12 mouse cellular contexts compared by ENCODE assay signal in genomic region chr1:161896130-161896529, GRCm38 (mm10). TPM values are rescaled to one million over a fixed set of nuclear protein-coding genes. Genes with fewer than 3 reads are reported as not detected.
A peak's percentile ranks its signal among the peaks of the same experiment; 100 is the strongest.
DNase-seq lines count a peak whose midpoint lies in the region; ATAC-seq and TF ChIP-seq lines count a peak whose summit lies in the region.
"Had no signal": no experiment of that assay in that cellular context is flagged by ENCODE, and none has a peak within 500 bp of the region (broad histone marks: within the 10 kb centered on the region; RNA-seq: fewer than 3 reads in every experiment).

No protein-coding gene starts in this region.

- no peaks in the 10 kb centered on the region for H3K4me1 ChIP-seq in hindbrain, embryonic 11.5 days (replicated peaks; ENCODE audit: control insufficient read depth, insufficient read depth, low read length)
- H3K4me1 ChIP-seq in hindbrain, embryonic 12.5 days, result no peaks in the 10 kb centered on the region
- H3K4me1 ChIP-seq in stomach, embryonic 16.5 days (ENCODE audit: control insufficient read depth, insufficient read depth, low read length), result peaks cover 3% of the 10 kb centered on the region; the same call in 1 of the 2 replicates
- no peaks in the 10 kb centered on the region for H3K4me1 ChIP-seq in stomach, postnatal 0 days (replicated peaks; ENCODE audit: control insufficient read depth, insufficient read depth)
- no peaks in the 10 kb centered on the region for H3K4me1 ChIP-seq in limb, embryonic 14.5 days (ENCODE audit: control insufficient read depth, insufficient read depth, low read length)
- no peaks in the 10 kb centered on the region for H3K4me1 ChIP-seq in forebrain, embryonic 13.5 days
- H3K4me1 ChIP-seq: forebrain, embryonic 12.5 days had no signal

- H3K4me3 ChIP-seq in hindbrain, embryonic 11.5 days (ENCODE audit: low read depth, low read length), result no peak overlapping the region
- no peak overlapping the region for H3K4me3 ChIP-seq in hindbrain, embryonic 12.5 days
- no peak overlapping the region for H3K4me3 ChIP-seq in stomach, embryonic 16.5 days (replicated peaks; ENCODE audit: low read length)
- H3K4me3 ChIP-seq in stomach, postnatal 0 days (ENCODE audit: low read depth, low read length), result no peak overlapping the region
- H3K4me3 ChIP-seq in limb, embryonic 14.5 days (replicated peaks; ENCODE audit: low read length), result no peak overlapping the region
- H3K4me3 ChIP-seq in forebrain, embryonic 13.5 days, result no peak overlapping the region
- H3K4me3 ChIP-seq: forebrain, embryonic 12.5 days had no signal

- TF ChIP-seq CTCF in stomach, postnatal 0 days (IDR thresholded peaks at IDR 0.05; ENCODE audit: low read depth), result no peak

- no peak overlapping the region for H3K4me2 ChIP-seq in hindbrain, embryonic 11.5 days (replicated peaks; ENCODE audit: low read depth, low read length)
- H3K4me2 ChIP-seq in hindbrain, embryonic 12.5 days (replicated peaks), result no peak overlapping the region
- H3K4me2 ChIP-seq in stomach, embryonic 16.5 days (ENCODE audit: low read depth, low read length), result peak overlapping the region; percentile 34; the same call in 1 of the 2 replicates
- no peak overlapping the region for H3K4me2 ChIP-seq in stomach, postnatal 0 days (replicated peaks; ENCODE audit: low read depth)
- H3K4me2 ChIP-seq in limb, embryonic 14.5 days (replicated peaks; ENCODE audit: low read depth, low read length, severe bottlenecking), result no peak overlapping the region
- H3K4me2 ChIP-seq in forebrain, embryonic 13.5 days, result no peak overlapping the region
- H3K4me2 ChIP-seq: forebrain, embryonic 12.5 days had no signal

- DNase-seq in hindbrain, embryonic 11.5 days (ENCODE audit: low spot score), result peak; percentile 16
- DNase-seq in stomach, postnatal 0 days (ENCODE audit: low spot score), result no peak
- peak; percentile 5 for DNase-seq in limb, embryonic 14.5 days (ENCODE audit: low spot score)
- DNase-seq in spleen, postnatal 36 days (ENCODE audit: low spot score in 2 of 2), result peak; percentile 57 to 66
- no peak for DNase-seq in cerebellum, postnatal 4 days (ENCODE audit: low spot score in 2 of 2)
- DNase-seq: adrenal gland, postnatal 14 days; cerebellum, postnatal 36 days; kidney, adult 9 months had no signal

- H3K9me3 ChIP-seq in hindbrain, embryonic 11.5 days (ENCODE audit: control insufficient read depth, low read length), result no peaks in the 10 kb centered on the region
- no peaks in the 10 kb centered on the region for H3K9me3 ChIP-seq in hindbrain, embryonic 12.5 days (replicated peaks)
- H3K9me3 ChIP-seq in stomach, embryonic 16.5 days (replicated peaks; ENCODE audit: control insufficient read depth, low read length), result no peaks in the 10 kb centered on the region
- H3K9me3 ChIP-seq in stomach, postnatal 0 days (ENCODE audit: control insufficient read depth, low read length), result no peaks in the 10 kb centered on the region
- no peaks in the 10 kb centered on the region for H3K9me3 ChIP-seq in limb, embryonic 14.5 days (ENCODE audit: control insufficient read depth, low read length)
- no peaks in the 10 kb centered on the region for H3K9me3 ChIP-seq in forebrain, embryonic 13.5 days (replicated peaks)
- H3K9me3 ChIP-seq: forebrain, embryonic 12.5 days had no signal

- TF ChIP-seq EP300 in stomach, postnatal 0 days (optimal IDR thresholded peaks at IDR 0.05), result no peak

- TF ChIP-seq POLR2A in limb, embryonic 14.5 days (IDR thresholded peaks at IDR 0.05; ENCODE audit: borderline replicate concordance, extremely low read depth, insufficient read depth, insufficient read length), result no peak

- H3K27me3 ChIP-seq in hindbrain, embryonic 11.5 days (ENCODE audit: control insufficient read depth, insufficient read depth, low read length), result no peaks in the 10 kb centered on the region
- no peaks in the 10 kb centered on the region; the same call in 1 of the 2 replicates for H3K27me3 ChIP-seq in hindbrain, embryonic 12.5 days
- H3K27me3 ChIP-seq in stomach, embryonic 16.5 days (ENCODE audit: control insufficient read depth, insufficient read depth, low read length), result no peaks in the 10 kb centered on the region
- H3K27me3 ChIP-seq in stomach, postnatal 0 days (ENCODE audit: control insufficient read depth, insufficient read depth, low read length), result no peaks in the 10 kb centered on the region
- no peaks in the 10 kb centered on the region for H3K27me3 ChIP-seq in limb, embryonic 14.5 days (ENCODE audit: control insufficient read depth, insufficient read depth, low read length)
- H3K27me3 ChIP-seq in forebrain, embryonic 13.5 days, result no peaks in the 10 kb centered on the region
- H3K27me3 ChIP-seq: forebrain, embryonic 12.5 days had no signal

- 66% methylated on average over 10 of the region's 10 CpGs for WGBS in hindbrain, embryonic 11.5 days
- 59% methylated on average over 10 of the region's 10 CpGs for WGBS in hindbrain, embryonic 12.5 days
- 41% methylated on average over 10 of the region's 10 CpGs for WGBS in stomach, embryonic 16.5 days
- 38% methylated on average over 10 of the region's 10 CpGs for WGBS in stomach, postnatal 0 days
- 60% methylated on average over 10 of the region's 10 CpGs for WGBS in limb, embryonic 14.5 days
- WGBS in forebrain, embryonic 13.5 days, result 83% methylated on average over 10 of the region's 10 CpGs

- H3K27ac ChIP-seq in hindbrain, embryonic 11.5 days (ENCODE audit: low read depth, low read length), result no peak overlapping the region
- H3K27ac ChIP-seq in hindbrain, embryonic 12.5 days, result no peak overlapping the region
- H3K27ac ChIP-seq in stomach, embryonic 16.5 days (ENCODE audit: low read length), result no peak overlapping the region
- H3K27ac ChIP-seq in stomach, postnatal 0 days (replicated peaks), result no peak overlapping the region
- H3K27ac ChIP-seq in limb, embryonic 14.5 days (replicated peaks; ENCODE audit: low read depth, low read length), result no peak overlapping the region
- H3K27ac ChIP-seq in forebrain, embryonic 13.5 days, result no peak overlapping the region
- H3K27ac ChIP-seq: forebrain, embryonic 12.5 days had no signal

- H3K36me3 ChIP-seq in hindbrain, embryonic 11.5 days (ENCODE audit: control insufficient read depth, insufficient read depth, low read length), result no peaks in the 10 kb centered on the region
- H3K36me3 ChIP-seq in hindbrain, embryonic 12.5 days, result no peaks in the 10 kb centered on the region
- H3K36me3 ChIP-seq in stomach, embryonic 16.5 days (ENCODE audit: control insufficient read depth, insufficient read depth, low read length), result no peaks in the 10 kb centered on the region
- no peaks in the 10 kb centered on the region for H3K36me3 ChIP-seq in stomach, postnatal 0 days (ENCODE audit: control insufficient read depth, insufficient read depth, low read length)
- no peaks in the 10 kb centered on the region for H3K36me3 ChIP-seq in limb, embryonic 14.5 days (ENCODE audit: control insufficient read depth, insufficient read depth, low read length)
- no peaks in the 10 kb centered on the region for H3K36me3 ChIP-seq in forebrain, embryonic 13.5 days (ENCODE audit: poor library complexity, severe bottlenecking)
- H3K36me3 ChIP-seq: forebrain, embryonic 12.5 days had no signal

- no peak overlapping the region for H3K9ac ChIP-seq in hindbrain, embryonic 11.5 days (ENCODE audit: low read depth, low read length)
- no peak overlapping the region for H3K9ac ChIP-seq in hindbrain, embryonic 12.5 days
- H3K9ac ChIP-seq in stomach, embryonic 16.5 days (ENCODE audit: low read length), result no peak overlapping the region
- H3K9ac ChIP-seq in stomach, postnatal 0 days (ENCODE audit: low read length), result no peak overlapping the region
- H3K9ac ChIP-seq in limb, embryonic 14.5 days (ENCODE audit: low read depth, low read length, severe bottlenecking), result no peak overlapping the region
- H3K9ac ChIP-seq in forebrain, embryonic 13.5 days, result no peak overlapping the region
- H3K9ac ChIP-seq: forebrain, embryonic 12.5 days had no signal

- no peak for ATAC-seq in hindbrain, embryonic 11.5 days (ENCODE audit: low FRiP score)
- no peak for ATAC-seq in hindbrain, embryonic 12.5 days (ENCODE audit: low FRiP score)
- 0 out of 2 replicates have a peak, but pooled peaks have one; percentile 47 for ATAC-seq in stomach, embryonic 16.5 days (ENCODE audit: insufficient read depth, low FRiP score)
- no peak for ATAC-seq in stomach, postnatal 0 days (ENCODE audit: low FRiP score, low TSS enrichment)
- no peak for ATAC-seq in limb, embryonic 14.5 days (ENCODE audit: low FRiP score, low read depth)
- no peak for ATAC-seq in forebrain, embryonic 13.5 days

RNA-seq across cellular contexts. Expression of gene Suco, which starts 19.6 kb away (rescaled TPM):
- 33.0 and 40.4 TPM in 2 replicates for polyA plus RNA-seq in hindbrain, embryonic 11.5 days (2014; fragmentation: Nextera tagmentation; extraction: Ambion mirVana)
- polyA plus RNA-seq in hindbrain, embryonic 12.5 days (2016; fragmentation: Nextera tagmentation; extraction: Ambion mirVana), result 39.4 and 44.2 TPM in 2 replicates
- 17.2 and 26.6 TPM in 2 replicates for polyA plus RNA-seq in stomach, embryonic 16.5 days (2015; fragmentation: Nextera tagmentation; extraction: Ambion mirVana)
- polyA plus RNA-seq in stomach, postnatal 0 days (2015; fragmentation: Nextera tagmentation; extraction: Ambion mirVana), result 10.9 and 11.4 TPM in 2 replicates
- 22.3 and 32.5 TPM in 2 replicates for polyA plus RNA-seq in limb, embryonic 14.5 days (2012; rRNA removed)
- polyA plus RNA-seq in limb, embryonic 14.5 days (2014; fragmentation: Nextera tagmentation; extraction: Ambion mirVana), result 24.5 and 25.2 TPM in 2 replicates
- 22.2 and 33.2 TPM in 2 replicates for polyA plus RNA-seq in forebrain, embryonic 13.5 days (2015; fragmentation: Nextera tagmentation; extraction: Ambion mirVana)

Comparison
In these comparisons a context has a peak if more than half of its experiments do, and no peak if none do; other contexts are left out.
1. DNase-seq: peak in hindbrain, embryonic 11.5 days (single experiment), limb, embryonic 14.5 days (single experiment) and spleen, postnatal 36 days (2 of 2); none in stomach, postnatal 0 days (single experiment) and cerebellum, postnatal 4 days (0 of 2).